Mouse (Mus musculus): Measurements from ENCODE around the gene Prmt1. TPM values are rescaled to one million over a fixed set of nuclear protein-coding genes. Genes with fewer than 3 reads are reported as not detected.

Gene Prmt1
- polyA plus RNA-seq, 1 experiment from 2014 or later = 76.8 TPM

DNA sequence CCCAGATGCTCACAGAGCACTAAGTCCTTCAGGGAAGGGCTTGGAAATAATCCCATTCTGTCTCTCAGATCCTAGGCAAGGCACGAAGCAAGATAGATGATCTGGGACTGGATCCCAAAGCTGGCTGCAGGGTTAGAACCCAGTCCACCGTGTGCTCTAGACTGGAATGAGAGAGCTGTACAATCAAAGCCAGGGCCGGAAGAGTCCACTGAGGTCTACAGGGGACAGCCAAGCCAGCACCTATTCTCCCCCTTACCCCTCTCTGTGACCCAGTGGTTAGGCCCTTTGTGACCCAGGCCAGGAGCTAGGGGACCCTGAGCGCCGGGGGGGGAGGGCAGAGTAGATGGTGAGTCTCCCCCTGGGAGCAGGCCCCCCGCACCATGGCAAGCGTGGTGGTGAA lies 43.5 kb downstream of the Prmt1 start, which contains the start of gene Tsks:
Gene Tsks, plus strand, starts transcription at position 301 of the 400 bp plus-strand sequence.
- Histone ChIP-seq H3K9me3 (ENCODE audit: low read length) (no peaks in the 10 kb centered on the region), H3K27me3 (ENCODE audit: insufficient read depth, low read length) (no peaks in the 10 kb centered on the region), H3K4me1 (ENCODE audit: insufficient read depth) (no peaks in the 10 kb centered on the region), H3K4me3 (ENCODE audit: low read depth, low read length) (no peak within 1 kb of the TSS), H3K36me3 (replicated peaks; ENCODE audit: insufficient read depth, low read length) (no peaks in the 10 kb centered on the region), H3K27ac (ENCODE audit: low read depth) (no peak within 1 kb of the TSS), H3K9ac (replicated peaks) (no peak within 1 kb of the TSS; the same call in 1 of the 2 replicates), H3K4me2 (ENCODE audit: low read depth, low read length) (no peak within 1 kb of the TSS)
- 77% methylated on average over 7 of the region's 7 CpGs for WGBS (ENCODE audit: insufficient replicate concordance)
- no peak for TF ChIP-seq EP300 (IDR thresholded peaks at IDR 0.05; ENCODE audit: low read depth)
- no peak for TF ChIP-seq CTCF (IDR thresholded peaks at IDR 0.05; ENCODE audit: low read depth)
- DNase-seq (no peak), ATAC-seq (no peak)

DNA sequence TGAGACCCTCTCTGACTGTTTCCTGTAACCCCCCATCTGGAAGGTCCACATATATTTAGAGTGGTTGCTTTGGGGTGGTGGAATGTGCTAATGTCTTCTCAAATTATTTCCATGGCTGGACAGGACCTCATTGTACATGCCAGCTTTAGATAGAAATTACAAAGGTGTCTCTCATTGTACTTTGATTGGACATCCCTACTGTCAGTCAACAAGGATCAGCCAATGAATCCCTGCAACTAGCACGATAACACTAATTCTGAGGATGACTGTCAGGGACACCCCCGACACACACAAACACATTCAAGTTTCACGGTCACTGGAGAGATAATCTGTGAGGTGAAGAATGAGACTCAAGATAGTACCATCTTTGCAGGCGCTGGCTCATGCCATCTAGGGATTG lies 47.7 kb downstream of the Prmt1 start:
- no peak overlapping the region for H3K9ac ChIP-seq (replicated peaks)
- H3K4me3 ChIP-seq (ENCODE audit: low read depth, low read length) = no peak overlapping the region
- TF ChIP-seq CTCF (IDR thresholded peaks at IDR 0.05; ENCODE audit: low read depth) = no peak
- TF ChIP-seq EP300 (IDR thresholded peaks at IDR 0.05; ENCODE audit: low read depth) = no peak
- no peak for ATAC-seq
- H3K4me2 ChIP-seq (ENCODE audit: low read depth, low read length) = no peak overlapping the region
- H3K9me3 ChIP-seq (ENCODE audit: low read length) = 0 out of 2 replicates have a peak, but pooled peaks cover 5% of the 10 kb centered on the region
- H3K27me3 ChIP-seq (ENCODE audit: insufficient read depth, low read length) = no peaks in the 10 kb centered on the region
- WGBS (ENCODE audit: insufficient replicate concordance) = 81% methylated on average over 4 of the region's 4 CpGs
- no peaks in the 10 kb centered on the region for H3K4me1 ChIP-seq (ENCODE audit: insufficient read depth)
- no peak for DNase-seq
- H3K36me3 ChIP-seq (replicated peaks; ENCODE audit: insufficient read depth, low read length) = no peaks in the 10 kb centered on the region
- H3K27ac ChIP-seq (ENCODE audit: low read depth) = no peak overlapping the region

DNA sequence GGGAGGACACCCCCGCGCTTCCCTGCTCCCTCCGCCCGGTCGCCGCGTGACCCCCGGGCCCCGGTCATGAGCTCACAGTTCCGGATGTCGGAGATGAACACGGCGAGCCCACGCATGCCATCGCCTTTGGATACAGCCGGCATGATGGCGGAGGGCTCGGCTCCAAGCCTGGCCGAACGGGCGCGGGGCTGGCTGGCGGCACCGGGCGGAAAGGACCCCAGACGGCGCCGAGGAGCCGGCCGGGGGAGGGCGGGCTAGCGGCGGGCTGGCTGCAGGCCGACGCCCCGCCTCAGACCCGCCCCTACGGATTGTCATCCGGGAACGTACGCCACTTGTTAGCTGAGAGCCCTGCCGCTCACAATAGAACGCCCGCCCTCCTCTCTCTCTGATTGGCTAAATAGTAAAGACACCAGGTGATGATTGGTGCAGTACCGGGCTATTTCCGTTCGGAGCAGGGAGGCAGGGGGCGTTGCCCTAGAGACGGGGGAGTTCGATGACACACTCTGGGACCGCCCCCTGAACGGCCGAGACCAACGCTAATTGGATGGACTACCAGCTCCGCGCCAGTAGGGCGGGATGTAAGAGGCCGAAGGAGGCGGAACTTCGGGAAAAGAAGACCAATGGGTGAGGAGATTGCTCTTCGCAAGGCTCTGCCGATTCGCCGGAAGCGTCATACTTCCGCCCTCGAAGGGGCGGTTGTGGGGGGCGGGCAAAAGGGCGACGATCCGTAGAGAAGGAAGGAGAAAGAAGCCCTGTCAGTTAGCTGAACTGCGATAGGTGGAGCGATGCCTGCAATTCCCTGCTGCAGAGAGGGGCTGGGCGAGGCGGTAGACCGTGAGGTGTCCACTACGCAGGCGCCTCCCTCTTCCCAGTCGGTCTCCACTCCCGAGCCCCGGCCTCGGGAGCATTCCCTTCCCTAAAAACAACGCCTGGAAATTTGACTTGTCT lies 56.9 kb downstream of the Prmt1 start, which contains the start of gene Ap2a1:
Gene Ap2a1, minus strand, starts transcription at position 293 of the 948 bp plus-strand sequence.
- TF ChIP-seq EP300 (IDR thresholded peaks at IDR 0.05; ENCODE audit: low read depth) (peak; percentile 62), CTCF (IDR thresholded peaks at IDR 0.05; ENCODE audit: low read depth) (no peak; the same call in 1 of the 2 replicates)
- Histone ChIP-seq H3K9ac (replicated peaks) (peak within 1 kb of the TSS; percentile 93), H3K27ac (ENCODE audit: low read depth) (peak within 1 kb of the TSS; percentile 90), H3K4me1 (ENCODE audit: insufficient read depth) (peaks cover 19% of the 10 kb centered on the region), H3K27me3 (ENCODE audit: insufficient read depth, low read length) (no peaks in the 10 kb centered on the region), H3K9me3 (ENCODE audit: low read length) (no peaks in the 10 kb centered on the region), H3K4me2 (ENCODE audit: low read depth, low read length) (peak within 1 kb of the TSS; percentile 86), H3K4me3 (ENCODE audit: low read depth, low read length) (peak within 1 kb of the TSS; percentile 99), H3K36me3 (replicated peaks; ENCODE audit: insufficient read depth, low read length) (peaks cover 13% of the 10 kb centered on the region)
- DNase-seq (peak; percentile 100), ATAC-seq (peak; percentile 97)
- 1% methylated on average over 81 of the region's 84 CpGs for WGBS (ENCODE audit: insufficient replicate concordance)

DNA sequence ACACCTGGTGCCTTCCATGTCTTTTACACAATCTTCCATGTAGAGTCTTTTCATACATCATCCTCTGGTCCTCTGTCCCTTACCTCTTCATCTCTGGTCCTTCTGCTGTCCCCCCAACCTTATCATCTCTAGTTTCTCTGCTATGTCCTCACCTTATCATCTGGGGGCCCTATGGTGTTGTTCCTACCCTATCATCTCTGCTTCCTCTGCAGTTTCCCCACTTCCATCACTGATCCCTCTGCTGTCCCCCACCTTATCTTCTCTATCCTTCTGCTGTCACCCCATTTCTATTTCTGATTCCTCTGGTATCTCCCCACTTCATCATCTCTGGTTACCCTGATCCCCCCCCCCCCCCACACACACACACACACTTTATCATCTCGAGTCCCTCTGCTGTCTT lies 57.8 kb downstream of the Prmt1 start:
- peak overlapping the region; percentile 90; the same call in 1 of the 2 replicates for H3K27ac ChIP-seq (ENCODE audit: low read depth)
- H3K9me3 ChIP-seq (ENCODE audit: low read length) = no peaks in the 10 kb centered on the region
- H3K36me3 ChIP-seq (replicated peaks; ENCODE audit: insufficient read depth, low read length) = peaks cover 18% of the 10 kb centered on the region
- H3K4me2 ChIP-seq (ENCODE audit: low read depth, low read length) = peak overlapping the region; percentile 86
- H3K27me3 ChIP-seq (ENCODE audit: insufficient read depth, low read length) = no peaks in the 10 kb centered on the region
- WGBS (ENCODE audit: insufficient replicate concordance) = 0% methylated on average over 1 of the region's 1 CpGs
- peaks cover 19% of the 10 kb centered on the region for H3K4me1 ChIP-seq (ENCODE audit: insufficient read depth)
- H3K9ac ChIP-seq (replicated peaks) = peak overlapping the region; percentile 93
- TF ChIP-seq CTCF (IDR thresholded peaks at IDR 0.05; ENCODE audit: low read depth) = no peak
- peak; percentile 78 for TF ChIP-seq EP300 (IDR thresholded peaks at IDR 0.05; ENCODE audit: low read depth)
- DNase-seq (no peak), ATAC-seq (no peak)
- H3K4me3 ChIP-seq (ENCODE audit: low read depth, low read length) = peak overlapping the region; percentile 99

Small RNA genes within 50 kb of the gene (microRNA-seq; reads per million reads assigned to microRNA genes)
- not detected for gene Mir7054

Other genes starting within 250 kb of the Prmt1 start
- 19.1 and 19.3 TPM in 2 replicates for gene Vrk3, start 238.2 kb downstream of the Prmt1 start, polyA plus RNA-seq (2015; fragmentation: Nextera tagmentation; extraction: Ambion mirVana)
- 0.14 and 0.24 TPM in 2 replicates for gene Zfp473, start 235.5 kb downstream of the Prmt1 start, polyA plus RNA-seq (2015; fragmentation: Nextera tagmentation; extraction: Ambion mirVana)
- 19.6 and 21.4 TPM in 2 replicates for gene Nup62, start 170.5 kb downstream of the Prmt1 start, polyA plus RNA-seq (2015; fragmentation: Nextera tagmentation; extraction: Ambion mirVana)
- gene Il4i1, start 170.2 kb downstream of the Prmt1 start, polyA plus RNA-seq (2015; fragmentation: Nextera tagmentation; extraction: Ambion mirVana) = 0.83 and 1.0 TPM in 2 replicates
- 66.6 and 72.5 TPM in 2 replicates for gene Atf5, start 169.9 kb downstream of the Prmt1 start, polyA plus RNA-seq (2015; fragmentation: Nextera tagmentation; extraction: Ambion mirVana)
- 36.9 and 38.6 TPM in 2 replicates for gene Akt1s1, start 137.6 kb downstream of the Prmt1 start, polyA plus RNA-seq (2015; fragmentation: Nextera tagmentation; extraction: Ambion mirVana)
- 28.2 and 30.5 TPM in 2 replicates for gene Tbc1d17, start 137.5 kb downstream of the Prmt1 start, polyA plus RNA-seq (2015; fragmentation: Nextera tagmentation; extraction: Ambion mirVana)
- gene Pnkp, start 129.4 kb downstream of the Prmt1 start, polyA plus RNA-seq (2015; fragmentation: Nextera tagmentation; extraction: Ambion mirVana) = 25.6 and 27.9 TPM in 2 replicates
- gene Ptov1, start 116.8 kb downstream of the Prmt1 start, polyA plus RNA-seq (2015; fragmentation: Nextera tagmentation; extraction: Ambion mirVana) = 43.5 and 49.8 TPM in 2 replicates
- 35.6 and 37.7 TPM in 2 replicates for gene Med25, start 93.9 kb downstream of the Prmt1 start, polyA plus RNA-seq (2015; fragmentation: Nextera tagmentation; extraction: Ambion mirVana)
- 4.1 and 4.4 TPM in 2 replicates for gene Fuz, start 90.5 kb downstream of the Prmt1 start, polyA plus RNA-seq (2015; fragmentation: Nextera tagmentation; extraction: Ambion mirVana)
- gene Ap2a1, start 57.1 kb downstream of the Prmt1 start, polyA plus RNA-seq (2015; fragmentation: Nextera tagmentation; extraction: Ambion mirVana) = 25.6 and 29.5 TPM in 2 replicates
- gene Tsks, start 43.4 kb downstream of the Prmt1 start, polyA plus RNA-seq (2015; fragmentation: Nextera tagmentation; extraction: Ambion mirVana) = 0.06 TPM in 1 of 2 replicates, not detected in the other
- gene Cpt1c, start 11.7 kb downstream of the Prmt1 start, polyA plus RNA-seq (2015; fragmentation: Nextera tagmentation; extraction: Ambion mirVana) = 0.98 and 1.1 TPM in 2 replicates
- gene Irf3, start 11.1 kb upstream of the Prmt1 start, polyA plus RNA-seq (2015; fragmentation: Nextera tagmentation; extraction: Ambion mirVana) = 35.9 and 38.0 TPM in 2 replicates
- gene Bcl2l12, start 12.1 kb upstream of the Prmt1 start, polyA plus RNA-seq (2015; fragmentation: Nextera tagmentation; extraction: Ambion mirVana) = 11.7 and 13.1 TPM in 2 replicates
- gene Scaf1, start 29.8 kb upstream of the Prmt1 start, polyA plus RNA-seq (2015; fragmentation: Nextera tagmentation; extraction: Ambion mirVana) = 7.5 and 8.1 TPM in 2 replicates
- 25.4 and 31.4 TPM in 2 replicates for gene Rras, start 31.4 kb upstream of the Prmt1 start, polyA plus RNA-seq (2015; fragmentation: Nextera tagmentation; extraction: Ambion mirVana)
- gene Prr12, start 66.3 kb upstream of the Prmt1 start, polyA plus RNA-seq (2015; fragmentation: Nextera tagmentation; extraction: Ambion mirVana) = 1.6 and 1.7 TPM in 2 replicates
- 22.2 and 22.6 TPM in 2 replicates for gene Nosip, start 75.9 kb upstream of the Prmt1 start, polyA plus RNA-seq (2015; fragmentation: Nextera tagmentation; extraction: Ambion mirVana)
- gene Prrg2, start 76.1 kb upstream of the Prmt1 start, polyA plus RNA-seq (2015; fragmentation: Nextera tagmentation; extraction: Ambion mirVana) = 19.7 and 20.4 TPM in 2 replicates
- gene Rcn3, start 105.7 kb upstream of the Prmt1 start, polyA plus RNA-seq (2015; fragmentation: Nextera tagmentation; extraction: Ambion mirVana) = 17.1 and 17.9 TPM in 2 replicates
- gene Fcgrt, start 117.3 kb upstream of the Prmt1 start, polyA plus RNA-seq (2015; fragmentation: Nextera tagmentation; extraction: Ambion mirVana) = 150 and 154 TPM in 2 replicates
- 681 and 696 TPM in 2 replicates for gene Rps11, start 137.9 kb upstream of the Prmt1 start, polyA plus RNA-seq (2015; fragmentation: Nextera tagmentation; extraction: Ambion mirVana)
- 938 and 993 TPM in 2 replicates for gene Rpl13a, start 142.2 kb upstream of the Prmt1 start, polyA plus RNA-seq (2015; fragmentation: Nextera tagmentation; extraction: Ambion mirVana)
- 0.27 and 0.70 TPM in 2 replicates for gene Gm45713, start 149.7 kb upstream of the Prmt1 start, polyA plus RNA-seq (2015; fragmentation: Nextera tagmentation; extraction: Ambion mirVana)
- gene Flt3l, start 149.9 kb upstream of the Prmt1 start, polyA plus RNA-seq (2015; fragmentation: Nextera tagmentation; extraction: Ambion mirVana) = 2.0 and 2.3 TPM in 2 replicates
- gene Pih1d1, start 167.7 kb upstream of the Prmt1 start, polyA plus RNA-seq (2015; fragmentation: Nextera tagmentation; extraction: Ambion mirVana) = 37.6 and 37.8 TPM in 2 replicates
- 26.8 and 29.6 TPM in 2 replicates for gene Aldh16a1, start 168.0 kb upstream of the Prmt1 start, polyA plus RNA-seq (2015; fragmentation: Nextera tagmentation; extraction: Ambion mirVana)
- not detected in 2 replicates for gene Slc17a7, start 177.4 kb upstream of the Prmt1 start, polyA plus RNA-seq (2015; fragmentation: Nextera tagmentation; extraction: Ambion mirVana)
- not detected in 2 replicates for gene Gfy, start 193.0 kb upstream of the Prmt1 start, polyA plus RNA-seq (2015; fragmentation: Nextera tagmentation; extraction: Ambion mirVana)
- not detected in 2 replicates for gene Pth2, start 194.4 kb upstream of the Prmt1 start, polyA plus RNA-seq (2015; fragmentation: Nextera tagmentation; extraction: Ambion mirVana)
- gene Ccdc155, start 218.3 kb upstream of the Prmt1 start, polyA plus RNA-seq (2015; fragmentation: Nextera tagmentation; extraction: Ambion mirVana) = 0.06 TPM in 1 of 2 replicates, not detected in the other
- gene Dkkl1, start 225.6 kb upstream of the Prmt1 start, polyA plus RNA-seq (2015; fragmentation: Nextera tagmentation; extraction: Ambion mirVana) = 0.95 and 1.5 TPM in 2 replicates
- 15.5 and 20.2 TPM in 2 replicates for gene Tead2, start 229.2 kb upstream of the Prmt1 start, polyA plus RNA-seq (2015; fragmentation: Nextera tagmentation; extraction: Ambion mirVana)

Measured in liver, postnatal 0 days (tissue).